Mouse (Mus musculus): ENCODE data around the gene Prex1. TPM values are rescaled to one million over a fixed set of nuclear protein-coding genes. Genes with fewer than 3 reads are reported as not detected.
A peak's percentile ranks its signal among the peaks of the same experiment; 100 is the strongest.

The Prex1 gene
- total and polyA plus RNA-seq, 3 experiments = 5.5 to 19.5 (median 18.5) TPM

GRCm38 (mm10) chr2:166735469-166736001, 21.9 kb upstream of the Prex1 start:
- dilution Hi-C loops (cut with MboI; ENCODE audit: extremely low pct_ligation_motif_present, extremely low pct_unique_long_range_greater_than_20kb, low sequenced_read_pairs) = no loop called here
- no peaks in the 10 kb centered on the region for H3K9me3 ChIP-seq (replicated peaks; ENCODE audit: low read length)
- no peaks in the 10 kb centered on the region for H3K36me3 ChIP-seq (replicated peaks in 1 of 2; ENCODE audit: control insufficient read depth in 1 of 2, insufficient read depth in 1 of 2, low read length in 1 of 2)
- TF ChIP-seq IRF4 (IDR thresholded peaks at IDR 0.05; ENCODE audit: low read depth, low read length) = peak; percentile 79
- TF ChIP-seq ZMIZ1 (IDR thresholded peaks at IDR 0.05; ENCODE audit: low read depth, low read length) = no peak
- peak; percentile 68 for TF ChIP-seq USF2 (conservative IDR thresholded peaks at IDR 0.05; ENCODE audit: low read depth, low read length)
- TF ChIP-seq RAD21 (IDR thresholded peaks at IDR 0.05; ENCODE audit: low read depth, low read length) = no peak
- no peak for TF ChIP-seq TBP (conservative IDR thresholded peaks at IDR 0.05; ENCODE audit: low read depth, low read length)
- no peak for TF ChIP-seq PAX5 (IDR thresholded peaks at IDR 0.05; ENCODE audit: low read length)
- TF ChIP-seq EP300 (IDR thresholded peaks at IDR 0.05; ENCODE audit: low read length) = peak; percentile 73
- TF ChIP-seq TCF12 (IDR thresholded peaks at IDR 0.05; ENCODE audit: low read depth, low read length) = peak; percentile 70
- TF ChIP-seq NRF1 (IDR thresholded peaks at IDR 0.05; ENCODE audit: low read depth, low read length) = no peak
- TF ChIP-seq MAX (IDR thresholded peaks at IDR 0.05; ENCODE audit: low read length) = peak; percentile 67; the same call in 1 of the 2 replicates
- TF ChIP-seq BHLHE40 (IDR thresholded peaks at IDR 0.05; ENCODE audit: low read depth, low read length) = peak; percentile 92
- no peak for TF ChIP-seq SMC3 (IDR thresholded peaks at IDR 0.05; ENCODE audit: low read depth, low read length)
- TF ChIP-seq JUN (IDR thresholded peaks at IDR 0.05; ENCODE audit: insufficient read depth, low read depth, low read length) = no peak
- peak; percentile 78 for TF ChIP-seq ETS1 (conservative IDR thresholded peaks at IDR 0.05; ENCODE audit: low read depth, low read length)
- TF ChIP-seq MYC (IDR thresholded peaks at IDR 0.05; ENCODE audit: low read depth, low read length) = peak; percentile 79; the same call in 1 of the 2 replicates
- no peak for TF ChIP-seq CHD1 (IDR thresholded peaks at IDR 0.05; ENCODE audit: low read depth, low read length)
- peak; percentile 49; the same call in 1 of the 2 replicates for TF ChIP-seq SIN3A (IDR thresholded peaks at IDR 0.05; ENCODE audit: low read length)
- no peak for TF ChIP-seq ZC3H11A (IDR thresholded peaks at IDR 0.05; ENCODE audit: low read depth, low read length)
- peak; percentile 80 for TF ChIP-seq USF1 (IDR thresholded peaks at IDR 0.05; ENCODE audit: low read depth, low read length)
- peak; percentile 72 for TF ChIP-seq MXI1 (IDR thresholded peaks at IDR 0.05; ENCODE audit: low read depth, low read length)
- no peak for TF ChIP-seq ZKSCAN1 (IDR thresholded peaks at IDR 0.05; ENCODE audit: borderline replicate concordance, low read depth, low read length)
- TF ChIP-seq ELF1 (IDR thresholded peaks at IDR 0.05; ENCODE audit: low read depth, low read length) = peak; percentile 55; the same call in 1 of the 2 replicates
- TF ChIP-seq NELFE (IDR thresholded peaks at IDR 0.05; ENCODE audit: low read depth, low read length) = peak; percentile 27; the same call in 1 of the 2 replicates
- no peak overlapping the region for H3K4me3 ChIP-seq (replicated peaks in 1 of 3; ENCODE audit: low read depth in 2 of 3, low read length in 2 of 3, poor library complexity in 1 of 3)
- no peaks in the 10 kb centered on the region for H3K79me2 ChIP-seq (replicated peaks; ENCODE audit: control insufficient read depth, extremely low read depth, insufficient read depth, poor library complexity, severe bottlenecking)
- H3K4me1 ChIP-seq (ENCODE audit: control insufficient read depth in 1 of 2, insufficient read depth in 2 of 2) = peaks cover 38 to 72% of the 10 kb centered on the region in 2 experiments
- in situ Hi-C loops (cut with MboI; ENCODE audit: low pct_ligation_motif_present, low pct_unique_long_range_greater_than_20kb, low sequenced_read_pairs) = no loop called here
- peak overlapping the region; percentile 54 for H3K9ac ChIP-seq (ENCODE audit: insufficient read depth, low read depth)
- peak overlapping the region; percentile 61 for H3K27ac ChIP-seq (ENCODE audit: insufficient read depth, low read depth)
- H3K4me2 ChIP-seq (ENCODE audit: insufficient read depth, low read depth, poor library complexity, severe bottlenecking) = peak overlapping the region; percentile 60
- no peak for DNase-seq (ENCODE audit: extremely low read depth)
- no peaks in the 10 kb centered on the region for H3K27me3 ChIP-seq (replicated peaks)
